Comparison of ENCODE assay signal across 8 mouse cellular contexts in genomic region chr11:102318576-102319409, GRCm38 (mm10). TPM values are rescaled to one million over a fixed set of nuclear protein-coding genes. Genes with fewer than 3 reads are reported as not detected.
DNase-seq lines count a peak whose midpoint lies in the region; ATAC-seq lines count a peak whose summit lies in the region.

No protein-coding gene starts in this region.

- H3K9me3 ChIP-seq in embryonic facial prominence, embryonic 10.5 days: no peaks in the 10 kb centered on the region

- intact Hi-C loops in heart, postnatal 10 days (cut with DNase I): loop anchor here (10.0 kb wide), 1 partner anchor 236 kb away; the partner anchor contains the start of gene Gpatch8

- peaks cover 6% of the 10 kb centered on the region; the same call in 1 of the 2 replicates for H3K27me3 ChIP-seq in embryonic facial prominence, embryonic 10.5 days (replicated peaks; ENCODE audit: low read depth, poor library complexity, severe bottlenecking)

- H3K4me3 ChIP-seq in embryonic facial prominence, embryonic 10.5 days: peak overlapping the region; percentile 100

- peak overlapping the region; percentile 100 for H3K27ac ChIP-seq in embryonic facial prominence, embryonic 10.5 days (replicated peaks)

- WGBS in embryonic facial prominence, embryonic 10.5 days: under 1% methylated on average over 84 of the region's 84 CpGs

- no peak for ATAC-seq in inflammation-experienced regulatory T-cells, adult 6 months

- peaks cover 32% of the 10 kb centered on the region for H3K4me1 ChIP-seq in embryonic facial prominence, embryonic 10.5 days

- H3K36me3 ChIP-seq in embryonic facial prominence, embryonic 10.5 days (replicated peaks): peaks cover 20% of the 10 kb centered on the region

- DNase-seq in A20 (ENCODE audit: low read depth, low spot score) (peak; percentile 82), NIH3T3 (ENCODE audit: low read depth) (peak; percentile 81)
- DNase-seq in embryonic facial prominence, embryonic 10.5 days (ENCODE audit: low spot score): peak; percentile 76
- peak; percentile 73 to 77 for DNase-seq in heart, postnatal 10 days
- DNase-seq in kidney, postnatal 4 days: peak; percentile 72 to 76
- peak; percentile 30 for DNase-seq in lung, postnatal 25 days (ENCODE audit: low spot score)
- peak; percentile 43 to 62 for DNase-seq in right cerebral cortex, adult 2 months (ENCODE audit: low spot score in 2 of 2)

RNA-seq across cellular contexts. Expression of gene Ubtf, which starts 0.7 kb away (rescaled TPM):
- 94.2 and 96.3 TPM in 2 replicates for polyA plus RNA-seq in embryonic facial prominence, embryonic 10.5 days (2016; fragmentation: Nextera tagmentation; extraction: Ambion mirVana)
- total RNA-seq in heart, postnatal 10 days (2021): 10 to 100 TPM; 78.3 to 80.9 TPM
- 10 to 100 TPM; 42.5 to 45.0 (median 44.6) TPM for polyA plus RNA-seq in inflammation-experienced regulatory T-cells, adult 6 months (2017; shearing (Covaris generic))

RNA-seq across cellular contexts. Expression of gene Atxn7l3, which starts 22.4 kb away (rescaled TPM):
- polyA plus RNA-seq in embryonic facial prominence, embryonic 10.5 days (2016; fragmentation: Nextera tagmentation; extraction: Ambion mirVana): 15.6 and 18.2 TPM in 2 replicates
- total RNA-seq in heart, postnatal 10 days (2021): 10 to 100 TPM; 34.1 to 38.3 TPM
- polyA plus RNA-seq in inflammation-experienced regulatory T-cells, adult 6 months (2017; shearing (Covaris generic)): 1 to 10 TPM; 6.5 to 8.0 (median 6.9) TPM

RNA-seq across cellular contexts. Expression of gene Tmub2, which starts 34.1 kb away (rescaled TPM):
- 45.2 and 46.2 TPM in 2 replicates for polyA plus RNA-seq in embryonic facial prominence, embryonic 10.5 days (2016; fragmentation: Nextera tagmentation; extraction: Ambion mirVana)
- 10 to 100 TPM; 29.0 to 31.1 TPM for total RNA-seq in heart, postnatal 10 days (2021)
- 10 to 100 TPM; 43.1 to 61.2 (median 51.8) TPM for polyA plus RNA-seq in inflammation-experienced regulatory T-cells, adult 6 months (2017; shearing (Covaris generic))

RNA-seq across cellular contexts. Expression of gene Slc4a1, which starts 47.2 kb away (rescaled TPM):
- polyA plus RNA-seq in embryonic facial prominence, embryonic 10.5 days (2016; fragmentation: Nextera tagmentation; extraction: Ambion mirVana): 29.7 and 33.8 TPM in 2 replicates
- 10 to 100 TPM in 1 of 2 experiments, 1 to 10 TPM in 1; 3.5 to 13.0 TPM for total RNA-seq in heart, postnatal 10 days (2021)
- polyA plus RNA-seq in inflammation-experienced regulatory T-cells, adult 6 months (2017; shearing (Covaris generic)): under 1 TPM in 1 of 3 experiments, not detected in 2; 0.08 TPM

RNA-seq across cellular contexts. Expression of gene Asb16, which starts 50.2 kb away (rescaled TPM):
- 0.09 and 0.10 TPM in 2 replicates for polyA plus RNA-seq in embryonic facial prominence, embryonic 10.5 days (2016; fragmentation: Nextera tagmentation; extraction: Ambion mirVana)
- under 1 TPM; 0.52 to 0.69 TPM for total RNA-seq in heart, postnatal 10 days (2021)
- not detected for polyA plus RNA-seq in inflammation-experienced regulatory T-cells, adult 6 months (2017; shearing (Covaris generic))

Comparison
In these comparisons a context has a peak if more than half of its experiments do, and no peak if none do; other contexts are left out.
1. DNase-seq: peak in every context shown above with its lines; median percentile 82 in A20; 81 in NIH3T3; 76 in embryonic facial prominence, embryonic 10.5 days; 75 in heart, postnatal 10 days; 74 in kidney, postnatal 4 days; 52 in right cerebral cortex, adult 2 months; 30 in lung, postnatal 25 days.